Mouse (Mus musculus) heart, embryonic 10.5 days (tissue): Measurements from ENCODE around the gene Grk6. TPM values are rescaled to one million over a fixed set of nuclear protein-coding genes. Genes with fewer than 3 reads are reported as not detected.

ENCODE experiments used
- DNase-seq: peaks from one replicate; pipeline ENCODE4 v3.0.0-alpha.2; 2017; ENCODE audit warnings: low spot score
- H3K27ac ChIP-seq: fragments of 300-500 bp; sonication (generic); 2 replicates; pipeline ENCODE4 v1.5.1; 2016; ENCODE audit warnings: mild to moderate bottlenecking
- H3K27me3 ChIP-seq: fragments of 300-500 bp; sonication (generic); 2 replicates; pipeline ENCODE4 v1.6.1; 2016; ENCODE audit warnings: mild to moderate bottlenecking; ENCODE audit not compliant: poor library complexity, insufficient read depth, severe bottlenecking
- H3K36me3 ChIP-seq: fragments of 300-500 bp; sonication (generic); 2 replicates; pipeline ENCODE4 v1.6.1; 2016; ENCODE audit warnings: mild to moderate bottlenecking, moderate library complexity
- H3K4me1 ChIP-seq: fragments of 300-500 bp; sonication (generic); 2 replicates; pipeline ENCODE4 v1.6.1; 2016; ENCODE audit warnings: mild to moderate bottlenecking
- H3K4me3 ChIP-seq: fragments of 300-500 bp; sonication (generic); 2 replicates; pipeline ENCODE4 v1.5.1; 2016; ENCODE audit warnings: mild to moderate bottlenecking, moderate library complexity
- H3K9me3 ChIP-seq: fragments of 300-500 bp; sonication (generic); 2 replicates; pipeline ENCODE4 v1.6.1; 2016; ENCODE audit warnings: mild to moderate bottlenecking, moderate library complexity
- WGBS: fragments of 180-500 bp; shearing (Covaris S2); methylation state at CpG from one replicate; pipeline ENCODE4 v1.1.7; 2016; 5-methylcytosine and 5-hydroxymethylcytosine counted together
- polyA plus RNA-seq: library from polyadenylated mRNA; unstranded; fragments of >200 nt; fragmentation: Nextera tagmentation; extraction: Ambion mirVana; gene quantifications from 2 replicates; pipeline ENCODE4 v1.2.1, GENCODE M21; 2016

Grk6 gene
- polyA plus RNA-seq, 1 experiment from 2014 or later: 44.2 TPM

- H3K9me3 ChIP-seq: no peaks in the 10 kb centered on the region
- H3K36me3 ChIP-seq: no peaks in the 10 kb centered on the region
- H3K4me1 ChIP-seq: peaks cover 8% of the 10 kb centered on the region; the same call in 1 of the 2 replicates
- H3K27me3 ChIP-seq: peaks cover 88% of the 10 kb centered on the region
- DNase-seq: no peak
- WGBS: 76% methylated on average over 13 of the region's 13 CpGs
- no peak overlapping the region for H3K27ac ChIP-seq
- H3K4me3 ChIP-seq: no peak overlapping the region
Measured at GRCm38 (mm10) chr13:55412643-55413307, 32.1 kb upstream of the Grk6 start.

DNA sequence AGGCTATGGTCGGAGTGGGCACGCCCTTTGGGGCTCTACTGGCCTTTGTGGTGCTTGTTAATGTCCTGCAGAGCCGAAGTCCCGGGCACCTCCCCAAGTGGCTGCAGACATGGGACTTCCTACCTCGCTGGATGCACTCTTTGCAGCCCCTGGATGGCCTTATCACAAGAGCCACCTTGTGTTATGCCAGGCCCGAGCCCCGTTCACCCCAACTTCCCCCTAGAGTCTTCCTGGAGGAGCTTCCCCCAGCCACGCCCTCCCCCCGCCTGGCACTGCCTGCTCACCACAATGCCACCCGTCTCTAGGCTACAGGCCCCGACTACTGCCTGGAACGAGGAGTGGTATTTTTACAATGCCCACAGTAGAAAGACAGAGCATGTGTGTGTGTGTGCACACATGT lies 31.5 kb upstream of the Grk6 start:
- Histone ChIP-seq H3K36me3 (no peaks in the 10 kb centered on the region), H3K4me3 (no peak overlapping the region), H3K9me3 (no peaks in the 10 kb centered on the region), H3K27ac (no peak overlapping the region), H3K4me1 (peaks cover 12% of the 10 kb centered on the region; the same call in 1 of the 2 replicates), H3K27me3 (peaks cover 88% of the 10 kb centered on the region)
- DNase-seq: no peak
- WGBS: 78% methylated on average over 12 of the region's 12 CpGs

GRCm38 (mm10) chr13:55414743-55415380 lies 30.0 kb upstream of the Grk6 start, which contains the start of gene Pfn3:
Pfn3 (minus strand) TSS chr13:55415232.
- Histone ChIP-seq H3K27ac (no peak within 1 kb of the TSS), H3K36me3 (no peaks in the 10 kb centered on the region), H3K27me3 (peaks cover 88% of the 10 kb centered on the region), H3K4me3 (peak within 1 kb of the TSS; percentile 51), H3K9me3 (no peaks in the 10 kb centered on the region), H3K4me1 (peaks cover 12% of the 10 kb centered on the region; the same call in 1 of the 2 replicates)
- DNase-seq: no peak
- 11% methylated on average over 41 of the region's 41 CpGs for WGBS

- peaks cover 86% of the 10 kb centered on the region for H3K27me3 ChIP-seq
- H3K4me3 ChIP-seq: 0 out of 2 replicates have a peak overlapping the region, but pooled peaks have one; percentile 12
- H3K36me3 ChIP-seq: no peaks in the 10 kb centered on the region
- DNase-seq: peak; percentile 93
- H3K4me1 ChIP-seq: peaks cover 28% of the 10 kb centered on the region
- H3K9me3 ChIP-seq: no peaks in the 10 kb centered on the region
- WGBS: 12% methylated on average over 12 of the region's 12 CpGs
- no peak overlapping the region for H3K27ac ChIP-seq
Measured at GRCm38 (mm10) chr13:55418004-55418403, 26.9 kb upstream of the Grk6 start.

GRCm38 (mm10) chr13:55419142-55419541 lies 25.7 kb upstream of the Grk6 start:
- H3K4me1 ChIP-seq: peaks cover 28% of the 10 kb centered on the region
- DNase-seq: no peak
- no peak overlapping the region for H3K4me3 ChIP-seq
- H3K27me3 ChIP-seq: peaks cover 78% of the 10 kb centered on the region
- H3K36me3 ChIP-seq: no peaks in the 10 kb centered on the region
- WGBS: 73% methylated on average over 5 of the region's 5 CpGs
- no peaks in the 10 kb centered on the region for H3K9me3 ChIP-seq
- H3K27ac ChIP-seq: no peak overlapping the region

- H3K27ac ChIP-seq: no peak overlapping the region
Measured at GRCm38 (mm10) chr13:55420018-55420932, 24.6 kb upstream of the Grk6 start.

DNA sequence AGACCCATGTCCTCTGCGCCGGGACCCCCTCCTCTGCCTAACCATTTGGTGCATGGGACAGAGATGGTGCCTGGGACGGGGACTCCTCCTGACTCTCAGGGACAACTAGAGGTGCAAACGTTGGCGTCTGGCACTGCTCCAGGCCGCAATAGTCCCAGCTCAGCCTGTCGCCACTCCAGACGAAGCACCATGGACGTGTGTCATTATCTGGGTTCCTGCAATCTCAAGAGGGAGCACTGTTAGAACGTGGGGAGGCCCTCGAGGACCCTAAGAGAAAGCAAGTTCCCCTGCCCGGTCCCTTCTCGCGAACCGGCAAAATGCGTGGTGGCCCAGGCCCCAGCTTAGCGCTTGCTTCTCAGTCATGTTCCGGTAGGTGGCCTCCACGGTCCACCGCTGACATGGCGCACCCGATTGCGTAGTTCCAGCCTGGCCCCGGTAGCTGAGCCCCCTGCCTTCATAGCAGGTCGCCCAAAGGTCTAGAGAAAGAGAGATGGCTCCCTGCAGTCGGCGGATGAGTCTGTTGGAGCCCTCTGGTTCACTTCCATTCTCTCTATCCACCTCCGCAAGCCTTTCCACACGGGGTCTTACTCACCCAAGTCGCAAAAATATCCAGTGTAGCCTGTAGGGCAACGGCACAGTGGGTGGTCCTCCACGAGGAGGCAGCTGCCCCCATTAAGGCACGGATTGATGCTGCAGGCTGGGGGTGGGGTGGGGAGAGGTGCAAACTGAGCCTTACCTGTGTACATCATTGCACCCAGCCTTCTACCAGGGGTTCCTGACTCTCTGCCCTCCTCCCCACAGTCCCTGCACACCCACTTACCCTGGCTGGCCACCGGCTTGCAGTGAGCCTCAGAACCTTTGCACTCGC lies 23.7 kb upstream of the Grk6 start:
- no peak overlapping the region for H3K27ac ChIP-seq
- no peaks in the 10 kb centered on the region for H3K9me3 ChIP-seq
- H3K4me3 ChIP-seq: peak overlapping the region; percentile 36
- peaks cover 68% of the 10 kb centered on the region for H3K27me3 ChIP-seq
- H3K36me3 ChIP-seq: no peaks in the 10 kb centered on the region
- WGBS: 9% methylated on average over 35 of the region's 35 CpGs
- no peak for DNase-seq
- peaks cover 20% of the 10 kb centered on the region for H3K4me1 ChIP-seq

More at GRCm38 (mm10) chr13:55420018-55420932, 24.6 kb upstream of the Grk6 start:
- Histone ChIP-seq H3K4me1 (peaks cover 20% of the 10 kb centered on the region), H3K36me3 (no peaks in the 10 kb centered on the region), H3K4me3 (peak overlapping the region; percentile 36), H3K27me3 (peaks cover 67% of the 10 kb centered on the region), H3K9me3 (no peaks in the 10 kb centered on the region)
- WGBS: 25% methylated on average over 51 of the region's 51 CpGs
- DNase-seq: no peak

- Histone ChIP-seq H3K27ac (no peak within 1 kb of the TSS), H3K36me3 (no peaks in the 10 kb centered on the region), H3K4me1 (peaks cover under 1% of the 10 kb centered on the region), H3K9me3 (no peaks in the 10 kb centered on the region), H3K27me3 (peaks cover 31% of the 10 kb centered on the region), H3K4me3 (no peak within 1 kb of the TSS)
- 85% methylated on average over 10 of the region's 10 CpGs for WGBS
- no peak for DNase-seq
Measured at GRCm38 (mm10) chr13:55426613-55427012, 18.3 kb upstream of the Grk6 start, which contains the start of gene F12. F12 (minus strand) TSS chr13:55426793.

DNA sequence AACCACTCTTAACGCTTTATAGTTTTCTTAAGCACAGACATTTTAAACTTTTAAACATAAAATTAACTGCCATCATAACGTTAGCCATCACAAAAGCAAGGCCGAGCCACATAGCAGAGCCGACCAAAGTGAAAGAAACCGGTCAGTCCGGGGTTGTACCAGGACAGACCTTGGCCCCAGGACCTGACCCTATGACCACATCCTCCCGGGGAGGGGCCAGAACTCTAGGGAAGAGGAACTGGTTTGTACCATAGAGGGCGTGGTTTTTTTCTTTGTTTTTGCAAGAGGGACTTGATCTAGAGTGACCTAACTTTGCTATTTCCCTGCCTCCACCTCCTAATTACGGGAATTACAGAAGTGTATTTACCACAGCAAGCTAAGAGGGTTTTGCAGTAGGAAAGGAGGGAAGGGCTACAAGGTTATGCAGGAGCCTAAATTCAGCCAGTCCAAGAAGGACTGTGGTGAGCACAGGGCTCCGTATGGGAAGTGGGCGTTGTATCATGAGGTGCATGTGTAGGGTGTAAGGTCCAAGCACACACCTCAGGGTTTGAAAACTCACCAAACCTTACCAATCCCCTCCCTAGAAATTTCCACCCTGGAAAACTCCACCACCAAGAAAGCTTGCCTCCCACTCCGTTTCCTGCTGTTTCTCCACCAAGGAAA lies 15.5 kb upstream of the Grk6 start:
- no peak for DNase-seq
- H3K4me1 ChIP-seq: no peaks in the 10 kb centered on the region
- peaks cover 16% of the 10 kb centered on the region for H3K27me3 ChIP-seq
- no peak overlapping the region for H3K27ac ChIP-seq
- 69% methylated on average over 12 of the region's 12 CpGs for WGBS
- H3K4me3 ChIP-seq: no peak overlapping the region
- H3K36me3 ChIP-seq: no peaks in the 10 kb centered on the region
- no peaks in the 10 kb centered on the region; the same call in 1 of the 2 replicates for H3K9me3 ChIP-seq

DNA sequence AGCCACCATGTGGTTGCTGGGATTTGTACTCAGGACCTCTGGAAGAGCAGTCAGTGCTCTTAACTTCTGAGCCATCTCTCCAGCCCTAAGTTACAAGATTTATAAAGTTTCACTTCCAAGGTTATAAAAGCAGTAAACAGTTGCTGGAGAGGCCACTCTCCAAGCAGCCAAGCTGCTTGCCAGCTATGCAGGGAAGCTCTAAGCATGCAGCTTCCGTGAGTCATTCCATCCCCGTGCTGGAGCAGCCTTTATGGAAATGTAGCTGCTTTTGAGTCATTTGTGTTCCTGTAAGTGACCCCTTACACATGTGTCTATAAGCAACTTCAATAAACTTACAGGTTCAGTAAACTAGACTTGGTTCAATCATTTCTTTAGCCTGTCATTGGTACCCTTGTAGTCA lies 14.3 kb upstream of the Grk6 start:
- H3K27me3 ChIP-seq: peaks cover 16% of the 10 kb centered on the region
- no peak overlapping the region for H3K27ac ChIP-seq
- H3K4me3 ChIP-seq: no peak overlapping the region
- H3K36me3 ChIP-seq: no peaks in the 10 kb centered on the region
- DNase-seq: no peak
- H3K9me3 ChIP-seq: no peaks in the 10 kb centered on the region; the same call in 1 of the 2 replicates
- WGBS: 84% methylated on average over 2 of the region's 2 CpGs
- no peaks in the 10 kb centered on the region for H3K4me1 ChIP-seq

- H3K4me1 ChIP-seq: no peaks in the 10 kb centered on the region
- peaks cover 2% of the 10 kb centered on the region for H3K27me3 ChIP-seq
- WGBS: 72% methylated on average over 10 of the region's 10 CpGs
- H3K36me3 ChIP-seq: no peaks in the 10 kb centered on the region
- DNase-seq: no peak
- H3K27ac ChIP-seq: no peak overlapping the region
- no peak overlapping the region for H3K4me3 ChIP-seq
- H3K9me3 ChIP-seq: no peaks in the 10 kb centered on the region; the same call in 1 of the 2 replicates
Measured at GRCm38 (mm10) chr13:55431889-55432685, 12.8 kb upstream of the Grk6 start.
